Mouse (Mus musculus) kidney, postnatal 25 days (tissue): ENCODE results near the gene Pdzd7.
A peak's percentile ranks its signal among the peaks of the same experiment; 100 is the strongest.

Experiments used
- DNase-seq, 2 experiments: peaks; one replicate each; pipeline ENCODE4 v3.0.0; 2021; ENCODE audit warnings: mixed read lengths in 2 of 2

Gene Pdzd7

GRCm38 (mm10) chr19:45012219-45012618 lies 33.3 kb downstream of the Pdzd7 start:
- peak in 1 of 2 experiments; percentile 41 for DNase-seq

DNA sequence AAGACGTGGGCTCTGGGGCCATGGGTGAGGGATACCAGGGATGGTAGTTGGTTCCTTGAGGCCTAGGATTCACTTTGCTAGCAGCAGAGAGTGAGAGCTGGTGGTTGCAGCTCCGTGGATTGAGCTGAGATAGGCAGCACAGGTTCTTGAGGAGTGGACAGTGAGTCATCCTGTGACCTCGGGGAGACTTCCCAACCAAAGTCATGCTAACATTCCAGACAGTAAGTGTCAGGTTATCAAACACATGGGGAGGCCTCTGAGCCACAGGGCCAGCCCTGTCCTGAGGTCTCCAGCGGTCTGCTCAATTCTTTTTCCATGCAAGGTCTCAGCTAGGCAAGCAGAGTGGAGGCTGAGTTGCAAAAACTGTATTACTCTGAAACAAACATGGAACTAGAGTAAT lies 34.9 kb downstream of the Pdzd7 start:
- DNase-seq, result no peak

GRCm38 (mm10) chr19:45007425-45008191 lies 37.9 kb downstream of the Pdzd7 start:
- DNase-seq, result peak; percentile 88

GRCm38 (mm10) chr19:45007021-45007420 lies 38.5 kb downstream of the Pdzd7 start:
- DNase-seq, result peak in 1 of 2 experiments; percentile 45

DNA sequence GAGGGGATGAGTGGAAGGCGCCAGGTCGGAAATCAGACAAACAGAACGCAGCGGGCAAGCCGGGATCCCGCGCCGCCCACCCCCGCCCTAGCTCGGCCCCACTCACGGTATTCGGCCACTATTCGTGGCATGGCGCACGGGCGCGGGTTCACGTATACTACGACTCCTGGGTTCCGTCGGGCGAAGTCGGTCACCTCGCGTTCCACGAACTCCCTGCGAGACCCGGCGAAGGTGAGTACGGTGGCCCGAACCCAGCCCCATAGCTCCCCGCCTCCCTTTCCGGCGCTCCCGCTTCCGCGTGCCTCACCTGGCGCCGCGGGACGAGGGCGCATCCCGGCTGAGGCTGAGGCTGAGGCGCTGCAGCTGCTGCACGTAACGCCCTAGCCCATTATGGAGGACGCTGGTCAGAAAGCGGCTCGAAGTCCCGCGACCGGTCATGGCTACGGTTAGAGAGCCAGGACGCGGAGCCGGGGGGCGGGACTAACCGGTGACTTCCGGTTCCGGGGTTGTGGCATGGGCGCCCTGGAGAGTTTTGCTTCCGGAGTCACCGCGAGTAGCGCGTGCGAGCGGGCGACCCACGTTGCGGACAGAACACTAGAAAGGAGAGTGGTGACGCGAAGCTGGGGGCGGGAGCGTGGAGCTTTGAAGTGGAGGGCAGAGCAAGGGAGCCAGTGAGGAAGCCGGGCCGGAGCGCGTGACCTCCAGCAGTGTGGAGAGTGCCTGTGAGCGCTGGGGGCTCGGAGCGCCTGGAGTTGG lies 39.4 kb downstream of the Pdzd7 start, which contains the start of gene Mrpl43:
TSS of gene Mrpl43 (minus strand) at position 486 of the 756 bp plus-strand sequence.
- DNase-seq, result peak; percentile 98

GRCm38 (mm10) chr19:45005444-45005843 lies 40.1 kb downstream of the Pdzd7 start, which contains the start of gene Twnk:
TSS of gene Twnk (plus strand) at chr19:45005663.
- peak; percentile 83 to 85 for DNase-seq

- no peak for DNase-seq
These were observed 41.6 kb downstream of the Pdzd7 start for GRCm38 (mm10) chr19:45003740-45004516.

DNA sequence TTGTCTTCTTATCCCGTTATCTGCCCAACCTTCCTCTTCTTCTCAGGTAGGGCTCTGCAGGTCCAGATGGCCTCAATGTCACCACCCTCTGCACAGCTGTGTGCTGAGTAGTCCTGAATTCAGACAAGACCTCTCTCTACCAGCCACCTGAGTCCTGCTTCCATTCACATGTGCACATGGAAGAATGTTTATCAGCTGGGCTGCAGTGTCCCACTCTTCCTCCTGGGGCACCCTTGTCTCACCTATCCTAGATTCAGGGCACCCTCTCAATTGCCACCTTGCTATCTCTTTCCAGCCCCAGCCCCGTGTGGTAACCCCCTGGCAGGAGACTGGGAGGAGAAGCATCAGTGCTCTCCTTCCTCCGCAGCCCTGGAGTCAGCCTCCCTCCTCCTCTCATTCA lies 43.2 kb downstream of the Pdzd7 start:
- DNase-seq, result peak in 1 of 2 experiments; percentile 34

DNA sequence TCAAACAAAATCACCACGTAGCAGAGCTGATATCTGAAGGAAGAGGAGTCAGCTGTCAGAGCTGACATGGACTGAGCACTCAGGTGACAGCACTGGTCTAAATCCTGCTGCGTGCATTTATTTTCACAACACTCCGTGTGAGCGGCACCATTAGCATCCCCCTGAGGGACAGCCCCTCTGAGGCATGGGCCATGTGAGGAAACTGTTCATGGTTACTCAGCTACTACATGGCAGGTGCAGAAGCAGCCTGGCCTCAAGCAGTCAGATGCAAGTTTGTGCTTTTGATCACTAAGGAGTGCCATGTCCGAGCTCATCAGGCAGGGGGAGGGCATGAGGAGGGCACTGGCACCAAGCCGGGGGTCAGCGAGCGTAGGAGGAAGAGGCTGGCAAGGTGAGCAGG lies 45.9 kb downstream of the Pdzd7 start:
- no peak for DNase-seq

DNA sequence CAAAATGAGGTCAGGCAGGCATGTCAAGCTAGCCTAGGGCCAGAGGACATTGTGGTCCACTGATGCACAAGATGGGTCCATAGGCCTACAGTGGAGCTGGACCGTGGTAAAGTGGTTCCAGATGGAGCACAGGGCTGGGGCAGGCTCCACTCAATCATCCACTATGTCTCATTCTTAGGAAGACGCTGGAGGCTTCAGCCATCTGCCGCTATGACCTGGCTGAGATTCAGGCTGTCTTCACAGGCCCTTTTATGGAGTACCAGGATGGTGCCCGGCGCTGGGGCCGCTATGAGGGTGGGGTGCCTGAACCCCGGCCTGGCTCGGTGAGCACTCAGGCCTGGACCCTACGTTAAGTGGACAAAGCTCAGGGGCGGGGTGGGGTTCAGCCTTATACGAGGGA lies 47.7 kb downstream of the Pdzd7 start:
- DNase-seq, result no peak

DNA sequence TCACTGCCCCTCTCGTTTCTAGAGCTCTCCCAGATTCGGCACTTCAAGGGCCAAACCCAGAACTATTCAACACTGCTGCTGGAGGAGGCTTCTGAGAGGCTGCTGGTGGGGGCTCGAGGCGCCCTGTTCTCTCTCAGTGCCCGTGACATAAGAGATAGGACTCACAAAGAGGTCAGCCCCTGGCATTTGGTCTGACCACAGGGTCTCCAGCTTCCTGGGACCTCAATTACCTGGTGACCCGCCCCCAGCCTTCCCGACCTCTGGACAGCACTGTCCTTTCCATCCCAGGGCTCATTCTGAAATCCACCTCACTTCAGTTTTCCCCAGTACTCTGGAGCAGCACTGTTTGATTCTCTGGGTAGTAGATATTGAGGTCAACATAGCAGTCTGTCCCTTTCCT lies 52.8 kb downstream of the Pdzd7 start:
- no peak for DNase-seq

DNA sequence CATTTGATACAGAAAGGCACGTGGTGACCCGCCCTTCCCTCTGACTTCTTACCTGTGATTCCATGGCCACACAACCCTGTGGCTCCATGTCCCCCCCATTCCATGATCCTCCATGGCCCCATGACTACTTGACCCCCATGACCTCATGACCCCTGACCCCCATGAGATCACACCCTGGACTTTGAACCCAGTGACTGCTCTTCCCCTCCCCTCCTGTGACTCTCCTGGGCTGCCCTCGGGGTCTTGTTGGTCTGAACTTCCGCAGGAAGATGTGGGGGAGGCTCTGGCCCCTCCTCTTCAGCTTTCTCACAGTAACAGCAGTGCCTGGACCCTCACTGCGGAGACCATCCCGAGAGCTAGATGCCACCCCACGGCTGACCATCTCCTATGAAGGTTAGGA lies 53.3 kb downstream of the Pdzd7 start:
- DNase-seq, result peak in 1 of 2 experiments; percentile 54

DNA sequence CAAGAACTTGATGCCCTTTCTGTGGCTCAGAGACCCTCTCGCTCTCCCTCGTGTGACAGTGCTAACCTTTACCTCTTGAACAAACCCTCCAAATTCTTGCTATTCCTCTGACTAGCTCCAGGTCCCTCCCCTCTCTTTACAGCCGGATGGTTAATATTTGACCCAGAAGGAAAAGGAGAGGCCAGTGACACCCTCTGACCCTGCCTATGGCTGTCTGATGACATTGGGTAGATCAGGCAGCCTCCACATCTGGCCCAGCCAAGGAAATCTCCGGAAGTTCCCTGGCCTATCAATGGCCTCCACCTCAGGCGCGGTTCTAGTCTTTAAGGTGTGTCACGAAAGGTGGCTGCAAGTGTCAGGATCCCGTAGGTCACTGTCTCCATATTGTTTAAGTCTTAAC lies 54.5 kb downstream of the Pdzd7 start:
- DNase-seq, result no peak

DNA sequence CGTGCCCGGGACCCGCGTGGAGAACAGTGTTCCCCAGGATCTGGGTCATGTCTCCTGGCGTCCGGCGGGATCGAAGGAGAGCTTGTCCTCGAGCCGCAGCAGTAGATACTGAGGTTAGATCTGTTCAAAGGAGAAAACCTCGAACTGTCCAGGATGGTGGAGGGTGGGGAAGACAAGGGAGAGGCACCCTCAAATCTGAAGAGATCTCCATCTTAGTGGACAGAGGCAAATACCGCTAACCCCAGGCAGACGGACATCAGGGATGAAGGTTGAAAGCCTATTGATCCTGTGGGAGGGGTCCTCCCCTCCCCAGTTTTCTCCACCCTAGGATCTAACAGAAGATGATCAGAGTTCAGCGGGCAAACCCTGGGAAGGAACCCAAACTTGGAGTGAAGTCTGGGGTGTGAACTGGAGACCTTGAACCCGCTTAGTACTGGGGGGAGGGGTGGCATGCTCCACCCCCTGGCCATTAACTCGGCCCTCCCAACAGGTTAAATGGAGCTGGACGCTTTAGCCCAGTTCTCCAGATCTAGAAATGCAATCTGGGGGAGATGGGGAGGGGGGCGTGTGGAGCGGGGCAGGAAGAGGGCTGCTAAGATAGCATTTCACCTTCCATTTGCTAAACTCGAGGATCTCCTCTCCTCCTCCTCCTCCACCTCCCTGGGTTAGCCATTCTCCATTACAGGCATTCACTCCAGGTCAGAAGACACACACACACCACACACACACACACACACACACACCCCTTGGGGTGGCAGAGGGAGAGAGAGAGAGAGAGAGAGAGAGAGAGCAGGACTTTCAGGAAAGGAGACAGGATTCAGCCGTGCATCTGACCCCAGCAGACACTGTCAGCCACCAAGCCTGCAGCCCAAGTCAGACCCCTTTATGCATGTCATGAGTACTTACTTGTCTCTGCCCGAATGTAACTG lies 55.7 kb downstream of the Pdzd7 start:
- DNase-seq, result peak; percentile 78 to 89

GRCm38 (mm10) chr19:44988831-44989566 lies 56.5 kb downstream of the Pdzd7 start, which contains the start of gene Sema4g:
TSS of gene Sema4g (plus strand) at chr19:44989101.
- DNase-seq, result peak; percentile 46 to 73

DNA sequence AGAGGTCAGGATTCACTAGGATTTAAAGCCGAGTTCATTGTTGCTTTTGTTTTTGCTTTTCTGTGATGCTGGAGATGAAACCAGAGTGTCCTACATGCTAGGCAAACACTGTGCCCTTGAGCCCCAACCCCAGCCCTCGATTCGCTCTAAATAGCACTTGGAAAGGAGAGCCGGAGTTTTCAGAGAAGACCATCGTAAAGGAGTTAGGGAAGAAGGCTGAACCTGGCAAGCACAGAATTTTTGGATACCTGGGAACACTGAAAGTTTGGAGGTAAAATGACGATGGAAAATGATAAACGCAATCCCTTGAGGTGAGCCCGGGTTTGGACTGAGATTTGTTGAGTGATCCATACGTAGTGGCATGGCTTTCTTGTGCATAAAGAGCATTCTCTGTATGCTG lies 57.2 kb downstream of the Pdzd7 start:
- DNase-seq, result no peak

- no peak for DNase-seq
These were observed 57.7 kb downstream of the Pdzd7 start for GRCm38 (mm10) chr19:44987851-44988250.

- no peak for DNase-seq
These were observed 58.5 kb downstream of the Pdzd7 start for GRCm38 (mm10) chr19:44987004-44987403.

- no peak for DNase-seq
These were observed 60.1 kb downstream of the Pdzd7 start for GRCm38 (mm10) chr19:44985159-44985988.

DNA sequence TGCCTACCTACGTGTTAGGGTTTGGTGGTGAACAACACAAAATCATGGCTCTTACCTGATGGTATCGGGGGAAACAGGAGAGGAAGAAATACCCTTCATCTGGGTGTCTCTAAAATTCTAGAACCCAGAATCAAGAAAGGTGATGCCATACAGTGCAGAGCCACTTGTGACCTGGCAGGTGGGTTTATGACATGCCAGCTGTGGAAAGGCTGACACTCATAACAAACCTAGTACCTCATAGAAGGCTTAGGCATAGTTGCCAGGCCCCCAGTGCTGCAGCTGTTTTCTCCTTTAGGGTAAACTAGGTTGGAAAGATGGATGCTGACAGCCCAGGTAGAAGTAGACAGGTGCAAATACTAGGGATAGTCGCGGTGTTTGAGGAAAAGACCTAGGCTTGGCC lies 61.1 kb downstream of the Pdzd7 start:
- no peak for DNase-seq
